Mouse (Mus musculus): ENCODE measurements at regions not wholly inside any gene's neighbourhood (a gene's known extent, or its start where the extent isn't known, plus 50 kb on each side); places are given as distances from the start of the nearest gene placed in this dataset.

- no peak overlapping the region for H3K27ac ChIP-seq
- ATAC-seq (no peak), DNase-seq (ENCODE audit: low spot score) (no peak)
- WGBS: 77% methylated on average over 1 of the region's 1 CpGs
- no peak overlapping the region for H3K9ac ChIP-seq (replicated peaks; ENCODE audit: low read length)
- H3K4me2 ChIP-seq (ENCODE audit: low read depth, low read length): no peak overlapping the region
- no peaks in the 10 kb centered on the region for H3K9me3 ChIP-seq (ENCODE audit: low read length)
- no peak for TF ChIP-seq CTCF (IDR thresholded peaks at IDR 0.05; ENCODE audit: low read depth)
- no peaks in the 10 kb centered on the region for H3K27me3 ChIP-seq (ENCODE audit: insufficient read depth, low read length)
- no peak overlapping the region for H3K4me3 ChIP-seq (ENCODE audit: low read length)
- no peaks in the 10 kb centered on the region for H3K36me3 ChIP-seq (ENCODE audit: insufficient read depth, low read length)
- no peaks in the 10 kb centered on the region for H3K4me1 ChIP-seq (ENCODE audit: insufficient read depth, low read length)
These were observed 88.5 kb downstream of the E330014E10Rik start for GRCm38 (mm10) chr5:95864252-95864651.

- Histone ChIP-seq H3K9ac (replicated peaks; ENCODE audit: low read length) (no peak overlapping the region), H3K36me3 (ENCODE audit: insufficient read depth, low read length) (no peaks in the 10 kb centered on the region), H3K27me3 (ENCODE audit: insufficient read depth, low read length) (no peaks in the 10 kb centered on the region), H3K4me3 (ENCODE audit: low read length) (no peak overlapping the region), H3K4me1 (ENCODE audit: insufficient read depth, low read length) (no peaks in the 10 kb centered on the region), H3K27ac (no peak overlapping the region), H3K4me2 (ENCODE audit: low read depth, low read length) (no peak overlapping the region), H3K9me3 (ENCODE audit: low read length) (no peaks in the 10 kb centered on the region)
- ATAC-seq: no peak
- DNase-seq (ENCODE audit: low spot score): no peak
- TF ChIP-seq CTCF (IDR thresholded peaks at IDR 0.05; ENCODE audit: low read depth): no peak
- WGBS: 76% methylated on average over 3 of the region's 3 CpGs
These were observed 89.1 kb downstream of the E330014E10Rik start for GRCm38 (mm10) chr5:95864725-95865492.

GRCm38 (mm10) chr5:95865516-95865915 lies 89.7 kb downstream of the E330014E10Rik start:
- 83% methylated on average over 2 of the region's 2 CpGs for WGBS
- Histone ChIP-seq H3K9me3 (ENCODE audit: low read length) (no peaks in the 10 kb centered on the region), H3K27ac (no peak overlapping the region), H3K4me3 (ENCODE audit: low read length) (no peak overlapping the region), H3K36me3 (ENCODE audit: insufficient read depth, low read length) (no peaks in the 10 kb centered on the region), H3K27me3 (ENCODE audit: insufficient read depth, low read length) (no peaks in the 10 kb centered on the region), H3K4me2 (ENCODE audit: low read depth, low read length) (no peak overlapping the region), H3K9ac (replicated peaks; ENCODE audit: low read length) (no peak overlapping the region), H3K4me1 (ENCODE audit: insufficient read depth, low read length) (no peaks in the 10 kb centered on the region)
- DNase-seq (ENCODE audit: low spot score) (no peak), ATAC-seq (no peak)
- TF ChIP-seq CTCF (IDR thresholded peaks at IDR 0.05; ENCODE audit: low read depth): no peak

GRCm38 (mm10) chr5:95866848-95867495 lies 89.8 kb upstream of the Cxcl13 start:
- 81% methylated on average over 4 of the region's 4 CpGs for WGBS

GRCm38 (mm10) chr5:95870336-95870845 lies 86.4 kb upstream of the Cxcl13 start:
- no peaks in the 10 kb centered on the region for H3K27me3 ChIP-seq (ENCODE audit: insufficient read depth, low read length)
- no peak overlapping the region for H3K27ac ChIP-seq
- H3K9me3 ChIP-seq (ENCODE audit: low read length): peaks cover 3% of the 10 kb centered on the region; the same call in 1 of the 2 replicates
- H3K4me3 ChIP-seq (ENCODE audit: low read length): no peak overlapping the region
- TF ChIP-seq CTCF (IDR thresholded peaks at IDR 0.05; ENCODE audit: low read depth): no peak
- ATAC-seq (no peak), DNase-seq (ENCODE audit: low spot score) (no peak)
- H3K9ac ChIP-seq (replicated peaks; ENCODE audit: low read length): no peak overlapping the region
- WGBS: 60% methylated on average over 3 of the region's 3 CpGs
- H3K4me2 ChIP-seq (ENCODE audit: low read depth, low read length): no peak overlapping the region
- H3K36me3 ChIP-seq (ENCODE audit: insufficient read depth, low read length): no peaks in the 10 kb centered on the region
- H3K4me1 ChIP-seq (ENCODE audit: insufficient read depth, low read length): no peaks in the 10 kb centered on the region

More at GRCm38 (mm10) chr5:95866848-95867495, 89.8 kb upstream of the Cxcl13 start:
- ATAC-seq (no peak), DNase-seq (ENCODE audit: low spot score) (no peak)
- Histone ChIP-seq H3K4me2 (ENCODE audit: low read depth, low read length) (no peak overlapping the region), H3K9me3 (ENCODE audit: low read length) (no peaks in the 10 kb centered on the region; the same call in 1 of the 2 replicates), H3K36me3 (ENCODE audit: insufficient read depth, low read length) (no peaks in the 10 kb centered on the region), H3K27ac (no peak overlapping the region), H3K9ac (replicated peaks; ENCODE audit: low read length) (no peak overlapping the region), H3K27me3 (ENCODE audit: insufficient read depth, low read length) (no peaks in the 10 kb centered on the region), H3K4me3 (ENCODE audit: low read length) (no peak overlapping the region), H3K4me1 (ENCODE audit: insufficient read depth, low read length) (no peaks in the 10 kb centered on the region)
- no peak for TF ChIP-seq CTCF (IDR thresholded peaks at IDR 0.05; ENCODE audit: low read depth)

- Histone ChIP-seq H3K4me1 (ENCODE audit: insufficient read depth, low read length) (no peaks in the 10 kb centered on the region), H3K4me3 (ENCODE audit: low read length) (no peak overlapping the region), H3K9ac (replicated peaks; ENCODE audit: low read length) (no peak overlapping the region), H3K27me3 (ENCODE audit: insufficient read depth, low read length) (no peaks in the 10 kb centered on the region), H3K9me3 (ENCODE audit: low read length) (peaks cover 3% of the 10 kb centered on the region; the same call in 1 of the 2 replicates), H3K4me2 (ENCODE audit: low read depth, low read length) (no peak overlapping the region), H3K36me3 (ENCODE audit: insufficient read depth, low read length) (no peaks in the 10 kb centered on the region), H3K27ac (no peak overlapping the region)
- DNase-seq (ENCODE audit: low spot score) (no peak), ATAC-seq (no peak)
- whole genome bisulfite sequencing: 75% methylated on average over 5 of the region's 5 CpGs
- TF ChIP-seq CTCF (IDR thresholded peaks at IDR 0.05; ENCODE audit: low read depth): no peak
These were observed 81.8 kb upstream of the Cxcl13 start for GRCm38 (mm10) chr5:95874969-95875368.

Measured in hindbrain, postnatal 0 days (tissue).